Mouse (Mus musculus) Muller cell, postnatal 12 days (primary cell): Measurements from ENCODE around the gene Cbx8.

Experiments
- DNase-seq: peaks from one replicate; pipeline ENCODE4 v3.0.0-alpha.2; 2015; ENCODE audit errors: inconsistent ontology term

Gene Cbx8

GRCm38 (mm10) chr11:119050361-119050760, 9.6 kb upstream of the Cbx8 start:
- no peak for DNase-seq

- DNase-seq: no peak
Measured at GRCm38 (mm10) chr11:119048133-119048510, 7.4 kb upstream of the Cbx8 start.

GRCm38 (mm10) chr11:119047261-119048132, 6.7 kb upstream of the Cbx8 start:
- DNase-seq: no peak

- DNase-seq: peak; percentile 63
Measured at GRCm38 (mm10) chr11:119046601-119047245, 6.0 kb upstream of the Cbx8 start.

- no peak for DNase-seq
Measured at GRCm38 (mm10) chr11:119044551-119045337, 4.0 kb upstream of the Cbx8 start.

- no peak for DNase-seq
Measured at GRCm38 (mm10) chr11:119043761-119044550, 3.2 kb upstream of the Cbx8 start.

GRCm38 (mm10) chr11:119043273-119043540, 2.4 kb upstream of the Cbx8 start:
- no peak for DNase-seq

GRCm38 (mm10) chr11:119042466-119043272, 1.9 kb upstream of the Cbx8 start:
- no peak for DNase-seq

GRCm38 (mm10) chr11:119041750-119042465, 1.1 kb upstream of the Cbx8 start:
- DNase-seq: no peak

GRCm38 (mm10) chr11:119041325-119041716, 552 bp upstream of the Cbx8 start:
- peak; percentile 74 for DNase-seq

GRCm38 (mm10) chr11:119039732-119040512, 847 bp downstream of the Cbx8 start:
- no peak for DNase-seq

GRCm38 (mm10) chr11:119038744-119039484, 1.9 kb downstream of the Cbx8 start:
- no peak for DNase-seq

- DNase-seq: peak; percentile 58
Measured at GRCm38 (mm10) chr11:119037780-119038401, 2.9 kb downstream of the Cbx8 start.

GRCm38 (mm10) chr11:119036934-119037779, 3.6 kb downstream of the Cbx8 start:
- no peak for DNase-seq

GRCm38 (mm10) chr11:119036447-119036846, 4.3 kb downstream of the Cbx8 start:
- no peak for DNase-seq

GRCm38 (mm10) chr11:119035686-119036165, 5.0 kb downstream of the Cbx8 start:
- no peak for DNase-seq

- DNase-seq: no peak
Measured at GRCm38 (mm10) chr11:119035094-119035685, 5.6 kb downstream of the Cbx8 start.
